Mouse (Mus musculus): ENCODE measurements around the gene Nanp. TPM values are rescaled to one million over a fixed set of nuclear protein-coding genes. Genes with fewer than 3 reads are reported as not detected.
A peak's percentile ranks its signal among the peaks of the same experiment; 100 is the strongest.

The Nanp gene
- polyA plus RNA-seq, 1 experiment: 6.1 TPM

- TF ChIP-seq CTCF (conservative IDR thresholded peaks at IDR 0.05; ENCODE audit: insufficient read depth, insufficient read length, low read depth, low read length) (peak; percentile 95), POLR2A (IDR thresholded peaks at IDR 0.05; ENCODE audit: low read depth, low read length) (no peak)
- H3K4me3 ChIP-seq (ENCODE audit: insufficient read depth, low read depth, low read length): no peak overlapping the region
- WGBS: 50% methylated on average over 7 of the region's 7 CpGs
- no peaks in the 10 kb centered on the region; the same call in 1 of the 2 replicates for H3K27me3 ChIP-seq (replicated peaks; ENCODE audit: control insufficient read depth, insufficient read depth, low read length)
- H3K36me3 ChIP-seq (ENCODE audit: control insufficient read depth, insufficient read depth, low read length): no peaks in the 10 kb centered on the region
- no peak overlapping the region for H3K27ac ChIP-seq (ENCODE audit: insufficient read depth, low read depth, low read length)
- DNase-seq: peak; percentile 74
- H3K4me1 ChIP-seq (ENCODE audit: control insufficient read depth, insufficient read depth, low read length): peaks cover 9% of the 10 kb centered on the region; the same call in 1 of the 2 replicates
These were observed 38.6 kb downstream of the Nanp start for GRCm38 (mm10) chr2:151000402-151001178.

- Histone ChIP-seq H3K4me3 (ENCODE audit: insufficient read depth, low read depth, low read length) (no peak overlapping the region), H3K27me3 (replicated peaks; ENCODE audit: control insufficient read depth, insufficient read depth, low read length) (no peaks in the 10 kb centered on the region; the same call in 1 of the 2 replicates), H3K27ac (ENCODE audit: insufficient read depth, low read depth, low read length) (no peak overlapping the region), H3K4me1 (ENCODE audit: control insufficient read depth, insufficient read depth, low read length) (peaks cover 3% of the 10 kb centered on the region; the same call in 1 of the 2 replicates), H3K36me3 (ENCODE audit: control insufficient read depth, insufficient read depth, low read length) (no peaks in the 10 kb centered on the region)
- no peak for DNase-seq
- 53% methylated on average over 3 of the region's 3 CpGs for WGBS
- TF ChIP-seq CTCF (conservative IDR thresholded peaks at IDR 0.05; ENCODE audit: insufficient read depth, insufficient read length, low read depth, low read length) (no peak), POLR2A (IDR thresholded peaks at IDR 0.05; ENCODE audit: low read depth, low read length) (no peak)
These were observed 40.2 kb downstream of the Nanp start for GRCm38 (mm10) chr2:150999021-150999420.

DNA sequence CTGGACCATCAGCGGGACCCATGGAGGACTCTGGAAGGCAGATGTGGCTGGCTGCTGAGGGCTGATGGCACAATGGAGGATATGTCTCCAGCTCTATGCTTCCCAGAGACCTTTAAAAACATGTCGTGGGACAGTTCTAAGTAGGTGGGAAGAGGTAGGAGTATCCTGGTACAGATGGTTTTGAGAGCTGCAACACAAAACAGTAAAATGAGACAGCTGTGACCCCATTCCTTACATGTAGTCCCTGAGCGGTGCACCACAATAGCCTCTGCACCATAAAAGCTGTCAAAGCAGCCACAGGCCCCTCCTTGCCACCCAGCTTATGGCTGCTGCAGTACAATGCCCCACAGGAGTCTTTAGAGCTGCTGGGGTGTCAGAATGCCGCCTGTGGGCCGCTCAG, 41.6 kb downstream of the Nanp start:
- TF ChIP-seq POLR2A (IDR thresholded peaks at IDR 0.05; ENCODE audit: low read depth, low read length) (no peak), CTCF (conservative IDR thresholded peaks at IDR 0.05; ENCODE audit: insufficient read depth, insufficient read length, low read depth, low read length) (no peak)
- 68% methylated on average over 5 of the region's 5 CpGs for WGBS
- H3K36me3 ChIP-seq (ENCODE audit: control insufficient read depth, insufficient read depth, low read length): no peaks in the 10 kb centered on the region
- H3K27ac ChIP-seq (ENCODE audit: insufficient read depth, low read depth, low read length): no peak overlapping the region
- no peak for DNase-seq
- no peaks in the 10 kb centered on the region; the same call in 1 of the 2 replicates for H3K4me1 ChIP-seq (ENCODE audit: control insufficient read depth, insufficient read depth, low read length)
- no peaks in the 10 kb centered on the region for H3K27me3 ChIP-seq (replicated peaks; ENCODE audit: control insufficient read depth, insufficient read depth, low read length)
- H3K4me3 ChIP-seq (ENCODE audit: insufficient read depth, low read depth, low read length): no peak overlapping the region

DNA sequence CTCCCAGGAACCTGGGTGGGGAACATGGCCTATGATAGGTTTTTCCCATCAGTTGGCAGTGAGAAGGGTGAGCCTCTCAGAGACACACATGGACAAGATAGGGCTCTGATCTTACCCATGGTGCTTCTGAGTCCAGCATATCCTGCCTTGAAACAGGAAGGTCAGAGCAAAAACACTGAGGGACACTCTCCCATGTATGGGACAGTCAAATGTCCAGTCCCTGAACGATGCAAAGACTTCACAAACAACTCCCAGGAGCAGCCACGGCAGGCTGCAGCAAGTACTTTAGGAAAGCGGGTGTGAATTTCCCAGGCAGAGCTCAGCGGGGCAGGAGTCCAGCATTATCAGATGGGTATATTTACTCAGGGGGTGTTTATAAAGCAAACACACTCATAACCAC, 43.9 kb downstream of the Nanp start:
- DNase-seq: no peak
- H3K36me3 ChIP-seq (ENCODE audit: control insufficient read depth, insufficient read depth, low read length): no peaks in the 10 kb centered on the region
- H3K4me3 ChIP-seq (ENCODE audit: insufficient read depth, low read depth, low read length): no peak overlapping the region
- H3K27ac ChIP-seq (ENCODE audit: insufficient read depth, low read depth, low read length): no peak overlapping the region
- 65% methylated on average over 4 of the region's 4 CpGs for WGBS
- H3K27me3 ChIP-seq (replicated peaks; ENCODE audit: control insufficient read depth, insufficient read depth, low read length): no peaks in the 10 kb centered on the region
- no peaks in the 10 kb centered on the region for H3K4me1 ChIP-seq (ENCODE audit: control insufficient read depth, insufficient read depth, low read length)
- no peak for TF ChIP-seq CTCF (conservative IDR thresholded peaks at IDR 0.05; ENCODE audit: insufficient read depth, insufficient read length, low read depth, low read length)
- no peak for TF ChIP-seq POLR2A (IDR thresholded peaks at IDR 0.05; ENCODE audit: low read depth, low read length)

DNA sequence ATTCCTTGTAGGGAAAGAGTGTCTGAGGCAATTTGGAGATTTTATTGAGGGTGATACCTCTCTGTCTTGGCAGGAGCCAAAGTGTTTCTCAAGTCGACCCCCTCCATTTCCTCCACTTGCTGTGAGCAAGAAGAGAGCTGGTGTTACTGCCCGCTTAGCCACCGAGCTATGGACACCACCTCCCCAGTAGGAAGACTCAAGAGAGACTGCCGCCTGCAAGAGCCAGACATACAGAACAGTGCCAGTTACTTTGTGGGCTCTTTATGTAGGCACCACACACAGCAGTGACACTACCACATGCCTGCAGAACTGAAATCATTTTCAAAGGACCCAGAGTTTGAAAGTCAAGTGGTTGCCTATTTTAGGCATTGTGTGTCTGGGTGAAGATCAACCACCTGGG, 48.1 kb downstream of the Nanp start:
- 78% methylated on average over 4 of the region's 4 CpGs for WGBS
- TF ChIP-seq CTCF (conservative IDR thresholded peaks at IDR 0.05; ENCODE audit: insufficient read depth, insufficient read length, low read depth, low read length) (no peak), POLR2A (IDR thresholded peaks at IDR 0.05; ENCODE audit: low read depth, low read length) (no peak)

GRCm38 (mm10) chr2:150990506-150990905, 48.7 kb downstream of the Nanp start:
- no peak overlapping the region for H3K27ac ChIP-seq (ENCODE audit: insufficient read depth, low read depth, low read length)
- 60% methylated on average over 2 of the region's 2 CpGs for whole genome bisulfite sequencing
- DNase-seq: peak; percentile 18
- no peak overlapping the region for H3K4me3 ChIP-seq (ENCODE audit: insufficient read depth, low read depth, low read length)
- TF ChIP-seq CTCF (conservative IDR thresholded peaks at IDR 0.05; ENCODE audit: insufficient read depth, insufficient read length, low read depth, low read length) (no peak), POLR2A (IDR thresholded peaks at IDR 0.05; ENCODE audit: low read depth, low read length) (no peak)
- H3K36me3 ChIP-seq (ENCODE audit: control insufficient read depth, insufficient read depth, low read length): no peaks in the 10 kb centered on the region
- no peaks in the 10 kb centered on the region for H3K4me1 ChIP-seq (ENCODE audit: control insufficient read depth, insufficient read depth, low read length)
- no peaks in the 10 kb centered on the region for H3K27me3 ChIP-seq (replicated peaks; ENCODE audit: control insufficient read depth, insufficient read depth, low read length)

More for the DNA sequence above, 48.1 kb downstream of the Nanp start:
- Histone ChIP-seq H3K36me3 (ENCODE audit: control insufficient read depth, insufficient read depth, low read length) (no peaks in the 10 kb centered on the region), H3K27ac (ENCODE audit: insufficient read depth, low read depth, low read length) (no peak overlapping the region), H3K4me1 (ENCODE audit: control insufficient read depth, insufficient read depth, low read length) (no peaks in the 10 kb centered on the region), H3K27me3 (replicated peaks; ENCODE audit: control insufficient read depth, insufficient read depth, low read length) (no peaks in the 10 kb centered on the region), H3K4me3 (ENCODE audit: insufficient read depth, low read depth, low read length) (no peak overlapping the region)
- no peak for DNase-seq

- H3K27me3 ChIP-seq (replicated peaks; ENCODE audit: control insufficient read depth, insufficient read depth, low read length): no peaks in the 10 kb centered on the region
- WGBS: 98% methylated on average over 2 of the region's 2 CpGs
- TF ChIP-seq POLR2A (IDR thresholded peaks at IDR 0.05; ENCODE audit: low read depth, low read length): no peak
- TF ChIP-seq CTCF (conservative IDR thresholded peaks at IDR 0.05; ENCODE audit: insufficient read depth, insufficient read length, low read depth, low read length): no peak
- no peaks in the 10 kb centered on the region for H3K36me3 ChIP-seq (ENCODE audit: control insufficient read depth, insufficient read depth, low read length)
- no peak overlapping the region for H3K27ac ChIP-seq (ENCODE audit: insufficient read depth, low read depth, low read length)
- H3K4me3 ChIP-seq (ENCODE audit: insufficient read depth, low read depth, low read length): no peak overlapping the region
- DNase-seq: no peak
- no peaks in the 10 kb centered on the region for H3K4me1 ChIP-seq (ENCODE audit: control insufficient read depth, insufficient read depth, low read length)
These were observed 53.8 kb downstream of the Nanp start for GRCm38 (mm10) chr2:150985359-150985758.

All from kidney, adult 2 months (tissue).